Mouse (Mus musculus) MEL (cell line): ENCODE measurements around the gene Mrm3. TPM values are rescaled to one million over a fixed set of nuclear protein-coding genes. Genes with fewer than 3 reads are reported as not detected.
A peak's percentile ranks its signal among the peaks of the same experiment; 100 is the strongest.

Experiments
- DNase-seq: peaks from one replicate; pipeline ENCODE4 v3.0.0; 2011; ENCODE audit warnings: low read depth, low spot score
- H3K27ac ChIP-seq: 2 replicates; pipeline ENCODE4 v1.5.1; 2012; ENCODE audit warnings: low read depth, mild to moderate bottlenecking, control low read depth, low read length, moderate library complexity; ENCODE audit not compliant: control insufficient read depth
- H3K27me3 ChIP-seq, 2 experiments: fragments of 150-350 bp in 1 of 2; sonication (generic) in 1 of 2; 2 replicates each; pipeline ENCODE4 v1.6.1; 2012; ENCODE audit warnings: low read length in 2 of 2, mild to moderate bottlenecking in 2 of 2, improper control_type of control experiment in 1 of 2, moderate library complexity in 1 of 2; ENCODE audit not compliant: insufficient read depth in 2 of 2, control insufficient read depth in 1 of 2
- H3K36me3 ChIP-seq, 2 experiments: 2 replicates each; pipeline ENCODE4 v1.6.1; 2012 to 2014; ENCODE audit warnings: low read length in 2 of 2, improper control_type of control experiment in 1 of 2, inconsistent platforms in 1 of 2, mild to moderate bottlenecking in 1 of 2; ENCODE audit not compliant: insufficient read depth in 2 of 2, control insufficient read depth in 1 of 2
- H3K4me1 ChIP-seq, 2 experiments: fragments of 150-350 bp in 1 of 2; sonication (generic) in 1 of 2; 2 replicates each; pipeline ENCODE4 v1.6.1; 2012; ENCODE audit warnings: low read length in 2 of 2, improper control_type of control experiment in 1 of 2, mild to moderate bottlenecking in 1 of 2; ENCODE audit not compliant: insufficient read depth in 2 of 2, control insufficient read depth in 1 of 2
- H3K4me3 ChIP-seq, 2 experiments: fragments of 150-350 bp in 1 of 2; sonication (generic) in 1 of 2; 2 replicates each; pipeline ENCODE4 v1.5.1; 2012; ENCODE audit warnings: low read depth in 2 of 2, low read length in 2 of 2, mild to moderate bottlenecking in 2 of 2, moderate library complexity in 2 of 2, control low read depth in 1 of 2, improper control_type of control experiment in 1 of 2; ENCODE audit not compliant: control insufficient read depth in 1 of 2, insufficient read depth in 1 of 2
- H3K79me2 ChIP-seq: 2 replicates; pipeline ENCODE4 v1.6.1; 2012; ENCODE audit warnings: mild to moderate bottlenecking, low read length, moderate library complexity; ENCODE audit not compliant: control insufficient read depth, poor library complexity, insufficient read depth
- H3K9ac ChIP-seq: 2 replicates; pipeline ENCODE4 v1.6.1; 2012; ENCODE audit warnings: low read depth, mild to moderate bottlenecking, control low read depth, low read length, moderate library complexity; ENCODE audit not compliant: control insufficient read depth, poor library complexity, severe bottlenecking
- H3K9me3 ChIP-seq: fragments of 150-350 bp; sonication (generic); replicated peaks from 2 replicates; pipeline ENCODE4 v1.6.1; 2012; ENCODE audit warnings: mild to moderate bottlenecking, low read length, improper control_type of control experiment, moderate library complexity; ENCODE audit not compliant: insufficient read depth
- CHD2 ChIP-seq: IDR thresholded peaks from 2 replicates; pipeline ENCODE4 v1.6.1; 2011; ENCODE audit warnings: low read length, improper control_type of control experiment
- E2F4 ChIP-seq: IDR thresholded peaks from 2 replicates; pipeline ENCODE4 v1.6.1; 2011; ENCODE audit warnings: low read depth, low read length, improper control_type of control experiment, borderline replicate concordance
- EP300 ChIP-seq, 2 experiments: IDR thresholded peaks; 2 replicates each; pipeline ENCODE4 v1.6.1; 2011; ENCODE audit warnings: improper control_type of control experiment in 2 of 2, low read length in 2 of 2, low read depth in 1 of 2, mild to moderate bottlenecking in 1 of 2
- ETS1 ChIP-seq: IDR thresholded peaks from 2 replicates; pipeline ENCODE4 v1.6.1; 2012; ENCODE audit warnings: low read depth, mild to moderate bottlenecking, inconsistent platforms, low read length, improper control_type of control experiment, moderate library complexity
- GATA1 ChIP-seq: IDR thresholded peaks from 2 replicates; pipeline ENCODE4 v1.6.1; 2011; ENCODE audit warnings: low read depth, low read length, improper control_type of control experiment
- HCFC1 ChIP-seq: IDR thresholded peaks from 2 replicates; pipeline ENCODE4 v1.6.1; 2012; ENCODE audit warnings: low read depth, mild to moderate bottlenecking, inconsistent platforms, low read length, improper control_type of control experiment, moderate library complexity
- JUND ChIP-seq: IDR thresholded peaks from 2 replicates; pipeline ENCODE4 v1.6.1; 2011; ENCODE audit warnings: low read depth, mild to moderate bottlenecking, improper control_type of control experiment, low read length
- KAT2A ChIP-seq: conservative IDR thresholded peaks from 2 replicates; pipeline ENCODE4 v1.6.1; 2012; ENCODE audit warnings: low read depth, low read length, improper control_type of control experiment, inconsistent platforms
- MEF2A ChIP-seq: IDR thresholded peaks from 2 replicates; pipeline ENCODE4 v1.6.1; 2014; ENCODE audit warnings: low read depth, mild to moderate bottlenecking, inconsistent platforms, low read length, improper control_type of control experiment; ENCODE audit not compliant: poor library complexity, insufficient replicate concordance, severe bottlenecking; ENCODE audit errors: extremely low read depth
- NRF1 ChIP-seq: IDR thresholded peaks from 2 replicates; pipeline ENCODE4 v1.6.1; 2014; ENCODE audit warnings: low read depth, mild to moderate bottlenecking, inconsistent platforms, low read length, improper control_type of control experiment, moderate library complexity; ENCODE audit not compliant: poor library complexity, insufficient read depth, severe bottlenecking
- POLR2AphosphoS2 ChIP-seq: IDR thresholded peaks from 2 replicates; pipeline ENCODE4 v1.6.1; 2011; ENCODE audit warnings: low read length, improper control_type of control experiment
- TAL1 ChIP-seq: IDR thresholded peaks from 2 replicates; pipeline ENCODE4 v1.6.1; 2012; ENCODE audit warnings: mild to moderate bottlenecking, inconsistent platforms, low read length, moderate library complexity, mixed read lengths
- UBTF ChIP-seq: IDR thresholded peaks from 2 replicates; pipeline ENCODE4 v1.6.1; 2012; ENCODE audit warnings: low read depth, mild to moderate bottlenecking, inconsistent platforms, low read length, improper control_type of control experiment, moderate library complexity, borderline replicate concordance; ENCODE audit not compliant: insufficient read depth
- USF2 ChIP-seq, 2 experiments: IDR thresholded peaks; 2 replicates each; pipeline ENCODE4 v1.6.1; 2011 to 2012; ENCODE audit warnings: improper control_type of control experiment in 2 of 2, low read length in 2 of 2, borderline replicate concordance in 1 of 2, inconsistent platforms in 1 of 2, low read depth in 1 of 2, mild to moderate bottlenecking in 1 of 2; ENCODE audit not compliant: insufficient read depth in 1 of 2
- ZNF384 ChIP-seq: IDR thresholded peaks from 2 replicates; pipeline ENCODE4 v1.6.1; 2012; ENCODE audit warnings: low read depth, mild to moderate bottlenecking, inconsistent platforms, low read length, improper control_type of control experiment
- polyA plus RNA-seq, 2 experiments: library from polyadenylated mRNA; stranded (reverse) in 1 of 2; unstranded in 1 of 2; fragments of >175 nt in 1 of 2; fragments of >200 nt in 1 of 2; gene quantifications; 2 replicates each; pipeline versions ENCODE4 v1.2.1 to v1.2.4; 2012; ENCODE audit warnings: low replicate concordance in 2 of 2, low read depth in 1 of 2; ENCODE audit not compliant: insufficient read length in 2 of 2, insufficient read depth in 1 of 2, missing spikeins in 1 of 2
- total RNA-seq: library from RNA; depleted of rRNA; stranded (reverse); fragments of 300-350 nt; gene quantifications from 2 replicates; pipeline ENCODE4 v1.2.3, GENCODE M21; 2012

Mrm3 gene
- total and polyA plus RNA-seq, 3 experiments, result 27.7 to 65.7 TPM; not detected in 1

- Histone ChIP-seq H3K27me3 (no peaks in the 10 kb centered on the region), H3K9ac (no peak overlapping the region), H3K79me2 (peaks cover 9% of the 10 kb centered on the region), H3K4me3 (no peak overlapping the region), H3K9me3 (no peaks in the 10 kb centered on the region), H3K27ac (no peak overlapping the region), H3K4me1 (peaks cover 4 to 23% of the 10 kb centered on the region in 2 experiments; a peak in 3 of 4 replicates), H3K36me3 (peaks cover 0 to 18% of the 10 kb centered on the region in 2 experiments; a peak in 2 of 4 replicates)
- no peak for DNase-seq
- TF ChIP-seq NRF1 (no peak), GATA1 (no peak), EP300 (IDR thresholded peaks at IDR 0.05; ENCODE audit: low read depth in 1 of 2, low read length in 2 of 2) (no peak), MEF2A (no peak), ETS1 (no peak), TAL1 (no peak), E2F4 (no peak), KAT2A (no peak), CHD2 (no peak), USF2 (IDR thresholded peaks at IDR 0.05; ENCODE audit: borderline replicate concordance in 1 of 2, insufficient read depth in 1 of 2, low read depth in 1 of 2, low read length in 2 of 2) (no peak)
Observed at GRCm38 (mm10) chr11:76215011-76215410, 28.5 kb upstream of the Mrm3 start.

GRCm38 (mm10) chr11:76216049-76216540 is 27.4 kb upstream of the Mrm3 start:
- Histone ChIP-seq H3K9ac (no peak overlapping the region; the same call in 1 of the 2 replicates), H3K4me1 (peaks cover 2 to 15% of the 10 kb centered on the region in 2 experiments; a peak in 3 of 4 replicates), H3K27ac (peak overlapping the region; percentile 70; the same call in 1 of the 2 replicates), H3K36me3 (peaks cover 0 to 9% of the 10 kb centered on the region in 2 experiments; a peak in 2 of 4 replicates), H3K79me2 (peaks cover 9% of the 10 kb centered on the region), H3K27me3 (no peaks in the 10 kb centered on the region), H3K9me3 (no peaks in the 10 kb centered on the region), H3K4me3 (peak overlapping the region in 1 of 2 experiments; percentile 78; a peak in 1 of 4 replicates)
- no peak for DNase-seq
- TF ChIP-seq ZNF384, result peak; percentile 86
- peak; percentile 2; the same call in 1 of the 2 replicates for TF ChIP-seq POLR2AphosphoS2
- no peak for TF ChIP-seq USF2 (IDR thresholded peaks at IDR 0.05; ENCODE audit: borderline replicate concordance in 1 of 2, insufficient read depth in 1 of 2, low read depth in 1 of 2, low read length in 2 of 2)
- no peak for TF ChIP-seq UBTF
- 0 out of 2 replicates have a peak, but pooled peaks have one; percentile 0 for TF ChIP-seq HCFC1
- TF ChIP-seq JUND, result peak; percentile 48; the same call in 1 of the 2 replicates
